Mouse (Mus musculus) macrophage (primary cell): ENCODE measurements around the gene Slc36a3. TPM values are rescaled to one million over a fixed set of nuclear protein-coding genes. Genes with fewer than 3 reads are reported as not detected.
A peak's percentile ranks its signal among the peaks of the same experiment; 100 is the strongest.

Experiments
- H3K27ac ChIP-seq: fragments of 350-480 bp; formaldehyde crosslinking; 2 replicates; pipeline ENCODE4 v1.9.0; 2021
- H3K36me3 ChIP-seq: fragments of 350-480 bp; formaldehyde crosslinking; 2 replicates; pipeline ENCODE4 v1.9.0; 2021; ENCODE audit errors: inconsistent target
- H3K4me3 ChIP-seq: fragments of 350-480 bp; formaldehyde crosslinking; 2 replicates; pipeline ENCODE4 v1.9.0; 2021; ENCODE audit errors: inconsistent target
- H3K79me2 ChIP-seq: fragments of 350-480 bp; formaldehyde crosslinking; 2 replicates; pipeline ENCODE4 v1.9.0; 2021; ENCODE audit errors: inconsistent target
- WGBS: methylation state at CpG from one replicate; pipeline ENCODE4 v1.1.7; 2026; ENCODE audit warnings: inconsistent platforms; ENCODE audit not compliant: missing documents; 5-methylcytosine and 5-hydroxymethylcytosine counted together
- polyA plus RNA-seq: library from polyadenylated mRNA; stranded (reverse); fragments of 250-400 nt; gene quantifications from 3 replicates; pipeline ENCODE4 v1.2.4, GENCODE M21; 2018; ENCODE audit warnings: inconsistent platforms

Gene Slc36a3
- polyA plus RNA-seq, 1 experiment from 2014 or later, result 0.10 TPM

DNA sequence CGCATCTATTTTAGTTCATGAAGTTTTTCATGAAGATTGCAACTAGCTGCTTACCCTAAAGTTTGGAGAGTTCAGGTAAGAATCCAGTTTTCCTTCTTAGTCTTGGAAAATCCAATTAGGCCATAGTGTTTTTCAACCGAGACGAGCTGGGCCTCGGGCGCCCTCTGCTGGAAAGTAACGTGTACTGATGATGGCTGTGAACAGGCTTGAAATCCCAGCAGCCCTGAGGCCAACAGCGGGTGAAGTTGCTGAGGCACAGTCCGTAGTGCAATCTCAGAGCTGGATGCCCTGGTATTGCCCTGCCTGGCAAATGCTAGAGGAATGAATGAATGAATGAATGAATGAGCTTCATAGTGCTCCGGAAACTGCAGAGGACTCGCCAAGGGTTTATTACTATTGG is 64.5 kb downstream of the Slc36a3 start:
- Histone ChIP-seq H3K36me3 (no peaks in the 10 kb centered on the region), H3K27ac (no peak overlapping the region), H3K4me3 (no peak overlapping the region), H3K79me2 (no peaks in the 10 kb centered on the region)
- 30% methylated on average over 10 of the region's 10 CpGs for WGBS

DNA sequence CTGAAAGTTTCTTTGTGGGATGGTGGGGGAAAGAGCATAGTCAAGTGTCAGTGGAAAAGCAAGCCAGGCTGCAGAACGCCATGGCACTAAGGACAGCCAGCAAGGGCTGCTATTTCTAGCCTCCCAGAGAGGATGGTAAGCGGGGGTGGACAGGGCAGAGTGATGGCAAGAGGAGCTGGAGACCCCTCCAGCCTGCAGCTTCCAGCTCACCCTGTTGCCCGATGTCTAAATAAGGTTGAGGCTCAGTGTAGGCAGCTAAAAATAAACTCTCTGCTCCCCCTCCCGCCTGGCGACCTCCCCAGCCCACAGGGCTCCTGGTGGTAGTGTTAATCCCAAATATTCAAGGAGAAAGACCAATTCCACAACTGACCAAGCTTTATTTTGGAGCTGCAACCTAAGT is 66.1 kb downstream of the Slc36a3 start:
- Histone ChIP-seq H3K27ac (no peak overlapping the region), H3K4me3 (no peak overlapping the region), H3K79me2 (no peaks in the 10 kb centered on the region), H3K36me3 (no peaks in the 10 kb centered on the region)
- 62% methylated on average over 5 of the region's 5 CpGs for WGBS

GRCm38 (mm10) chr11:55084629-55085028 is 66.9 kb downstream of the Slc36a3 start:
- Histone ChIP-seq H3K27ac (no peak overlapping the region), H3K36me3 (no peaks in the 10 kb centered on the region), H3K79me2 (no peaks in the 10 kb centered on the region), H3K4me3 (no peak overlapping the region)
- WGBS, result 72% methylated on average over 4 of the region's 4 CpGs

GRCm38 (mm10) chr11:55081206-55081605 is 70.3 kb downstream of the Slc36a3 start:
- Histone ChIP-seq H3K27ac (no peak overlapping the region), H3K4me3 (no peak overlapping the region), H3K36me3 (no peaks in the 10 kb centered on the region), H3K79me2 (no peaks in the 10 kb centered on the region)
- WGBS, result 96% methylated on average over 9 of the region's 9 CpGs

GRCm38 (mm10) chr11:55079180-55079579 is 72.3 kb downstream of the Slc36a3 start:
- Histone ChIP-seq H3K27ac (no peak overlapping the region), H3K79me2 (no peaks in the 10 kb centered on the region), H3K36me3 (no peaks in the 10 kb centered on the region), H3K4me3 (no peak overlapping the region)
- 88% methylated on average over 4 of the region's 4 CpGs for WGBS

GRCm38 (mm10) chr11:55078502-55078901 is 73.0 kb downstream of the Slc36a3 start:
- H3K36me3 ChIP-seq, result no peaks in the 10 kb centered on the region
- H3K27ac ChIP-seq, result peak overlapping the region; percentile 25; the same call in 1 of the 2 replicates
- 52% methylated on average over 3 of the region's 3 CpGs for WGBS
- no peak overlapping the region; the same call in 1 of the 2 replicates for H3K4me3 ChIP-seq
- H3K79me2 ChIP-seq, result no peaks in the 10 kb centered on the region

DNA sequence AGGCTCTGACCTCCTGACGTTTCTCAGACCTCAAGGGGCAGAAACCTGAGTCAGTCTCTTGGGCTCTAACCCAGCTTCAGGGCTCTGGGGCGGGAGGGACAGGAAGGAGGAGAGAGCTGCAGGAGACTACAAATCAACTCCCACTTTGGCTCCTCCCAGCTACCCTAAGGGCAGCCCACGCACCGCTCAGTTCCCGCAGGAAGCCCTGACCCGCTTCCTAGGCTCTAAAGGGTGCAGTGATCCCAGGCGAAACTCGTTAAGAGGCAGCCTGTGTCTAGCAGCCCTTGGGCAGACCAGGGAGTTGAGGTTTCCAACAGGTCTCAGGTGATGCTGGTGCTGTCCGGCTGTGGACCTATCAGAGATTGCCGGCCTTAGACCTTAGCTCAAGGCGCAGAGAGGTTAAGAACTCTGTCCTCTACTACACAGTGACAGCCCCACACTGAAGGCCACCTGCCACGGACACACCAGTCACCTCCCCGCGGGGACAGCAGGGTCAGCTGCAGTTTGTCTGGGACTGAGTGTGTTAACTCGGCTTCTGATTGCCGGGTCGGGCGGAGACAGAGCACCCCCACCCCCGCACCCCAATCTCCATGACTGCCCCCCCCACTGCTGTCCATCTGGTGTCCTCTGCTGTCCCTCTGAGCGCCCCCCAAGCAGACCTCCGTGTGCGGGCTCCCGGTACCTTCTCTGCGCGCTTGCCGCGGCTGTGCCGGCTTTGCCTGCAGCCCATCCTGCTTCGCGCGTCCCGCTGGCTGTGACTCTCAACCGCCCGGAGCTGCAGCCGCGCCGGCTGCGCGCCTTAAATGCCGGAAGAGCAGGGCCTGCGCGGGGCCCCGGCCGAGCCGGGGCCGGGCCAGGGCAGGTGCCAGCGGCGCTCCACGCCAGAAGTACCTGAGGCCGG is 73.9 kb downstream of the Slc36a3 start, which contains the start of gene Ccdc69:
Gene Ccdc69 (minus strand): TSS at position 801 of the 901 bp plus-strand sequence.
- Histone ChIP-seq H3K36me3 (no peaks in the 10 kb centered on the region), H3K27ac (peak within 1 kb of the TSS; percentile 63), H3K79me2 (no peaks in the 10 kb centered on the region), H3K4me3 (peak within 1 kb of the TSS; percentile 44)
- WGBS, result under 1% methylated on average over 47 of the region's 50 CpGs

DNA sequence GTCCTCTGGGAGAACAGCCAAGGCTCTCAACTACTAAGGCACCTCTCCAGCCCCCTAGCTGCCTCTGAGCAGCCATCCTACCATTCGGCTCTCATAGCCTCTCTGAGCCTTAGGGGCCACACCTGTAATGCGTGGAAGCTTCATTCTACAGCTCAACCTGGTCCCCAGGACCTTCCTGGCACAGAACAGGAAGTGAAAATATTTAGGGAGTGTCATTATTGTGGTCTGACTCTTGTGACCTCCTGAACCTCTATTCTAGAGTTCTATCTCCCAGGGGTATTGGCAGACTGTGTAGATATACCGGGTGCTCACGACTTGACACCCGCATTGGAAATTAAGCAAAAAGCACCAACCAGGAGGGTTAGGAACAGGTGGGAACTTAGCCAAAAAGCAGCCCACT is 75.3 kb downstream of the Slc36a3 start:
- H3K4me3 ChIP-seq, result no peak overlapping the region
- no peaks in the 10 kb centered on the region for H3K36me3 ChIP-seq
- H3K27ac ChIP-seq, result 0 out of 2 replicates have a peak overlapping the region, but pooled peaks have one; percentile 63
- 60% methylated on average over 5 of the region's 5 CpGs for WGBS
- H3K79me2 ChIP-seq, result no peaks in the 10 kb centered on the region

- H3K36me3 ChIP-seq, result no peaks in the 10 kb centered on the region
- no peaks in the 10 kb centered on the region for H3K79me2 ChIP-seq
- 76% methylated on average over 2 of the region's 2 CpGs for WGBS
- no peak overlapping the region for H3K27ac ChIP-seq
- no peak overlapping the region for H3K4me3 ChIP-seq
These were observed 75.9 kb downstream of the Slc36a3 start for GRCm38 (mm10) chr11:55075602-55076001.

Other genes with a start within 250 kb of the Slc36a3 start
- 191 to 766 TPM (median 446 TPM) in 3 replicates for gene Gpx3, start 249.3 kb downstream of the Slc36a3 start, polyA plus RNA-seq
- 45.9 to 108 TPM (median 70.5 TPM) in 3 replicates for gene Tnip1, start 188.8 kb downstream of the Slc36a3 start, polyA plus RNA-seq
- 141 to 262 TPM (median 198 TPM) in 3 replicates for gene Anxa6, start 118.3 kb downstream of the Slc36a3 start, polyA plus RNA-seq
- 2.8 to 5.5 TPM (median 3.1 TPM) in 3 replicates for gene Ccdc69, start 73.6 kb downstream of the Slc36a3 start, polyA plus RNA-seq
- 127 to 236 TPM (median 209 TPM) in 3 replicates for gene Gm2a, start 53.6 kb downstream of the Slc36a3 start, polyA plus RNA-seq
- 0.12 TPM in 1 of 3 replicates, not detected in the others for gene Slc36a2, start 33.4 kb upstream of the Slc36a3 start, polyA plus RNA-seq
- 21.5 to 45.5 TPM (median 25.9 TPM) in 3 replicates for gene Slc36a1, start 52.6 kb upstream of the Slc36a3 start, polyA plus RNA-seq
- gene Fat2, start 184.9 kb upstream of the Slc36a3 start, polyA plus RNA-seq, result not detected in 3 replicates